Mouse (Mus musculus) ES-CJ7 (cell line): Measurements from ENCODE around the gene Xpo5.

Experiments used
- DNase-seq: peaks from one replicate; pipeline ENCODE4 v3.0.0; 2011; ENCODE audit warnings: low read depth, low spot score

Gene Xpo5

GRCm38 (mm10) chr17:46201151-46201550 lies 1.4 kb upstream of the Xpo5 start:
- no peak for DNase-seq

DNA sequence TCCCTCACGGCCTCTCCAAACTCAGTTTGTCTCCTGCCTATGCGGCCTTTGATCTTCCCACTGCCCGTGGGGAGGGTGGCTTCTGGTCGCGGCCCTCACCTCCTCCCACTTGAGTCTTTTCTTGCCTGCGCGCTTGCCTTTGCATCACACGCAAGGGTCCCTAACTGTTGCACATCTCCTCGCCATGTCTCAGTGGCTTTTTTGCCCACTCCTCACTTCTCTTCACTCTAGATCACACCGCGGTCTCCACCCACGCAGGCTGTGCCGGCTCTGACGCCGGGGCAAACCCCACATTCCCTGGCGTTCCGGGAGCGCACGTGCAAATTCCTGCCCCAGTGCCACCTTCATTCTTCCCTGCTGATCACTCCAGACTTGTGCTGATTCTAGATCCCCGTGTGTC lies 496 bp downstream of the Xpo5 start:
- DNase-seq, result peak; percentile 27

DNA sequence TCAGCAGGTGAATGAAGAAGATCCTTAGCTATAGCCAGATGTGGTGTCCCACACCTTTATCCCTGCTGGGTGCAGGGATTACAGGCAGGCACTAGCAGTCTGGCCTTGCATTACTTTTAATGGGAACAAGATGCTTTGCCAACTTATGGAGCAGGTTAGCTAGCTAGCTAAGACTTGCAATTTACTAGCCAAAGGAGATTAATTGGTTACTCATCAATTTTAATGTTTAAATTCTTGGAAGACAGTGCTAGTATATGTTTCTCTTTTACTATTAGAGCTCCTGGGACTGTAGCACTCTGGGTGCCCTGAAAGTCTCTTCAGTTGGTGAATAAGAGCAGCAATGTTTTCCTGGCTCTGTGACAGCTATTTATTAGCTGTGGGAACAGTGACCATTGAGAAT lies 4.1 kb downstream of the Xpo5 start:
- no peak for DNase-seq

DNA sequence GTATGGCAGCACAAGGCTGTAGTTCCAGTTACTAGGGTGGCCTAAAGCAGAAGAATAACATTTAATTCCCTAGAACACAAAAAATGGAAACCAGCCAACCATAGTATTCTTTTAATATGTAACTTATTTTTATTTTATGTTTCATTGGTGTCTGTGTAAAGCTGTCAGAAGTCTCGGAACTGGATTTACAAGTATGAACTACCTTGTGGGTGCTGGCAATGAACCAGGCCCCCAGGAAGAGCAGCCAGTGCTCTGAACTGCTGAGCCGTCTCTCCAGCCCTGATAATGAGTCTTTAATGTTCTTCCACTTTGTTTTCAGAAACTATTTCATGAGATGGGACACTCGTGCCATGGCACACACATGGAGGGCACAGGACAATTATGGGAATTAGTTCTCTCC lies 8.0 kb downstream of the Xpo5 start:
- no peak for DNase-seq

DNA sequence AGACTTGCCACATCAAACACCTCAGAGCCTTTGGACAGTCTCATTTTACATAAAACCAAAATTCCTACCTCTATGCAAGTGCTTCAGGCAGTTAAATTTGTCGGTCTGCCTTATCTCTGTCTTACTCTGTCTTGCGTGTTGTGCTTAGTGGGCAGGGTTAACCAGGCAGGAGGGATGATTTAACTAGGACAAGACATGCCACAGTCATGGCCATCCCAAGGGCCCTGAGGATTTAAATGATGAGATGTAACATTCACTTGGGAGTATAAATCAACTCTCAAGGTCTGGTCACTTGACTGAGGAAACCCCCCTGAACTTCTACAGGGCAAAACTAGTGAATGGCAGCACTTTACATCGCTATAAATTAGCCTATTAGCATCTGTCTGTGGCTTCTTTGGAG lies 19.0 kb downstream of the Xpo5 start:
- no peak for DNase-seq

GRCm38 (mm10) chr17:46227576-46227975 lies 25.0 kb downstream of the Xpo5 start:
- DNase-seq, result no peak

DNA sequence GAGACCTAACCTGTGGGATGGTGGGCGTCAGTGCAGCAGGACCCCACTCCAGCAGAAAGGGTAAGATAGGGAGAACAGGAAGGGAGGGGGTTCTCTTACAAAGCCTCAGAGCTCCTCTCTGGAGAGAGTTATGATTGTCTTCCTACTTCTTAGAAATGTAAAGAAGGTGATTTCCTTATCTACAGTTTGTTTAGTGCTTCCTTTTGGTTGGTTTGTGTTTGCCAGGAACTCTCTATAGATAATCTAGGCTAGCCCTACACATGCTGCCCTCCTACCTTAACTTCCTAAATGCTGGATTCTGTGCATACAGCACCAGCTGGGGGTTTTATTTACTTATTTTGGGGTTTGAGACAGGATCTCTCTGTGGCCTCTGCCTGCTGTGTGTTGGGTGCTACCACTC lies 33.5 kb downstream of the Xpo5 start:
- DNase-seq, result no peak

DNA sequence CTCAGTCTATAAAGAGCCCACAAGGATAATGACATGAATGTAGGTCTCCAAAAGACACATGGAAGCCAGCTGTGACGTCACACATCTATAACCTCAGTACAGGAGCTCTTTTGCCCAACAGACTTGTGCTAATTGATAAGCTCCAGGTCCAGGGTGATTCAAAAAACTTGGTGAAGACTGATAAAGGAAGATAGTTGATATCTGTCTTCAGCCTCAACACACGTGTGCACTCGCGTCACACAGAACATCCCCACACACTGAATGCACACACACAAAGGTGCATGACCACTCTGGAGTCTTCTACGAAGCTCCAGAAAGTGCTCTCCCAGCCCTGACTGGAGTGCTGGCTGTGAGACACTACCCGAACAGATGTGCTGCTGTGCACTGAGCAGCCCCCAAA lies 34.5 kb downstream of the Xpo5 start:
- DNase-seq, result no peak

GRCm38 (mm10) chr17:46237480-46237879 lies 34.9 kb downstream of the Xpo5 start:
- DNase-seq, result no peak

DNA sequence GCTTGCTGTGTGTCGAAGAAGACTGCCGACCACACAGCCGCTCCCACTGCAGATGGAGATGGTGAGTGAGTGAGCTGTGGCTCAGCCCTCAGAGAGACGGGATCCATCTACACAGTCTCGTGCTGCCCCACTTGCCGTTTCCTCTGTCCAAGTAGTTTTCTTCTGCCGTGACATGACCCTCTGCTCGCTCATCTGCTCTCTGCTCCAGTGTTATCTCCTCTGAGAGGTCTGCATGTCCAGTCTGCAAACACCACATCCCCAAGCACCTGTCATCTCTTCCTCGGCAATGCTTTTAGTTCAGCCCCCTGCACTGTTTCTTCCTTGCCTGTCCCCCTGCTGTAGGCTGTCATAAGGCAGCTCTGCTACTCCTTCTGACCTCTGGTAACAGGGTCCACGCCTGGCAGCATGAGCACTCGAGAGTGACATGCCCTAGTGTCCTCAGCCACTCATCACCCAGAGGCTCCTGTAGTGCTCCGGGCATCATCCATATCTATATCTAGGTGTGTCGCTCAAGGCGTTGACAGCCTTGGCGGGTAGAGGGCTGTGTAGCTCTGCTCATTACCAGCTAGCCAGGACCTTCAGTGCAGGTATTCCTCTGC lies 37.0 kb downstream of the Xpo5 start:
- DNase-seq, result no peak

DNA sequence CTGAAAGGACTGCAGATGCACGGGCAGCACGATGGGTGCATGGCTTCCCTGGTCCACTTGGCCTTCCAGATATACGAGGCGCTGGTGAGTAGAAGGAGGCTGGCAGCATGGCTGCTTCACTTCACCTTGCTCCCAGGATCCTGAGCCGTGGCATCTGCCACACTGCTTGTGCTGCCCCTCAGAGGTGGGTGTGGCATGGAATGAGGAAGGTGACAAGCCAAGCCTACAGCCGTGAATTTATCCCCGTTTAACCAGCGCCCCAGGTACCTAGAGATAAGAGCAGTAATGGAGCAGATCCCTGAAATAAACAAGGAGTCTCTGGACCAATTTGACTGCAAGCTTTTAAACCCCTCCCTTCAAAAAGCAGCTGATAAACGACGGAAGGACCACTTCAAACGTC lies 38.9 kb downstream of the Xpo5 start:
- no peak for DNase-seq

- no peak for DNase-seq
Observed at GRCm38 (mm10) chr17:46242274-46242673, 39.7 kb downstream of the Xpo5 start.

- DNase-seq, result no peak
Observed at GRCm38 (mm10) chr17:46242993-46243392, 40.4 kb downstream of the Xpo5 start.

GRCm38 (mm10) chr17:46243624-46244023 lies 41.0 kb downstream of the Xpo5 start:
- DNase-seq, result no peak

DNA sequence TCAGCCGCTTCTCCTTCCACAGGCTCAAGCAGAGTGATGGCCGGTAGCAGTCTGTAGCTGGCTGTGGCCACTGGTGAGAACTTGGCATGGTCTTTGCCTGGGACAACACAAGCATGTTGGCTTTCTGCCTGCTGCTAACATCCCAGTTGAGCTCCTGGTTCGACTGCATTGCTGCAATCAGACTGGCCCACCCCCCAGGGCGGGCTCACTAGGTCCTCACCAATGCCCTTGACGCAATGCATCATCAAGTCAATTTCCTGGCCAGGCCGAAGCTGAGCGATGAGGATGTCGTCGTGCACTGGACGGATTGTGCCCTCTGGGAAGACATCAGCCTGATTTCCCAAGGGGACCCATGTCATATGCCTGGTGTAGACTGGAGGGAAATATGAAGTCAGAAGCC lies 42.0 kb downstream of the Xpo5 start:
- no peak for DNase-seq

GRCm38 (mm10) chr17:46247512-46248188 lies 45.1 kb downstream of the Xpo5 start, which contains the start of the genes Polr1c and Yipf3:
Polr1c (minus strand) TSS chr17:46248054.
Yipf3 (plus strand) TSS chr17:46248080.
- peak; percentile 93 for DNase-seq

DNA sequence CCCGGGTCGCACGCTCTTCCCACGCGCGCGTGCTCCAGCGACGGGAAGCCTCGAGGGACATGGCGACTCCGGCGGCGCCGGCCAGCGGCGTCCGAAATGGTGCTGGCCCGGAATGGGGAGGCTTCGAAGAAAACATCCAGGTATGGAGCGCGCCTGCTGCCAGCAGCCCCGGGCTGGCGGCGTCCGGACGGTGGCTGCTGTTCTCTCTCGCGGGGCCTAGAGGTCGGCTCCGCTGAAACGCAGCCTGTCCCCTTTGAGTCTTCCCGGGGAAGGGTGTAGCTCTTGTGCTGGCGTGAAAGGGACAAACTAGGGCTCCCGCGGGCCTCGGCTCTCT lies 45.6 kb downstream of the Xpo5 start:
- no peak for DNase-seq

DNA sequence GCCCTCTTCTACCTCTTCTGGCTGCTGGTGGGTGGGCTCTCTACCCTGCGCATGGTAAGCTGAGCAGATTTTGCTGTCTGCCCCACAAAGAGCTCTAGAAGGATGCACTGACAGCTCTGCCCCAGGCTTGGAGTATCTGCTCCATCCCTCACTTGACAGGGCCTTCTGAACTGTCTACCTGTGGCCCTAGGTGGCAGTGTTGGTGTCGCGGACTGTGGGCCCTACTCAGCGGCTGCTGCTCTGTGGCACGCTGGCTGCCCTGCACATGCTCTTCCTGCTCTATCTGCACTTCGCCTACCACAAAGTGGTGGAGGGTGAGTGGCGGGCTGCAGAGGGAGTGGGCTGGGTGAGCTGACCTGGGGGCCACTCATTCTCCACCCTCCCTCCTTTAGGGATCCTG lies 48.6 kb downstream of the Xpo5 start:
- DNase-seq, result peak; percentile 61

GRCm38 (mm10) chr17:46252571-46253451 lies 50.2 kb downstream of the Xpo5 start:
- DNase-seq, result peak; percentile 65

DNA sequence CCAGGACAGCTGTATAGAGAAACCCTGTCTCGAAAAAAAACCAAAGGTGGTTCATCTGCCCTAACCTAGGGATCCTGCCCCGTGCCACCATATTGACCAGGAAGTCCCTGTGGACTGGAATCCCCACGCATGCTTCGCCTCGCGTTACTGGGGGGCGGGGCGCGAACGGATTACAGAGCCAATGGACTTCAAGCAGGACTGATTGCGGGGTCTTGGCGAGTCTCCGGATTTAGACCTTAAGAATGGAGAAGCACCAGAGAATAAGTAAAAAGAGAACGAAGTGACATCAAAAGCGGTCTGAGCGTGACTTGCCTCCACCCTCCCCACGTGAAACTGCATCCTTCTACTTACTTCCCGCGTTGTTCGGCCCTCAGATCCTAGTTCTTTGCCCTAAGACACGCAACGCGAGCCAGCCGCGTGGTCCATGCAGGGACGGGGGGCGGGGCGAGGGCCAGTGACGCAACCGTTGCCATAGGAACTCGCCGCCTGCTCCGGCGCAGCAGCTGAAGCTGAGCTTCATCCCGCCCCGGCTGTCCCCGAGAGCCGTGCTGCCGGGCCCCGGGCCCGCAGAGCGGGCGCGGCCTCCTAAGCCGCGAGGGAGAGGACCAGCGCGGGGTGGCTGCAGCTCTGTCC lies 51.0 kb downstream of the Xpo5 start, which contains the start of gene Lrrc73:
Gene Lrrc73, plus strand, starts transcription at position 80 of the 633 bp plus-strand sequence.
- DNase-seq, result peak; percentile 84

GRCm38 (mm10) chr17:46254106-46254505 lies 51.5 kb downstream of the Xpo5 start:
- no peak for DNase-seq

GRCm38 (mm10) chr17:46255147-46255546 lies 52.6 kb downstream of the Xpo5 start:
- no peak for DNase-seq
